Mouse (Mus musculus) MEL (cell line): ENCODE results near the gene Col18a1.

Source experiments
- CTCF ChIP-seq, 3 experiments: IDR thresholded peaks in 2 of 3; conservative IDR thresholded peaks in 1 of 3; 2 replicates each; pipeline ENCODE4 v1.5.1; 2011 to 2012; ENCODE audit warnings: low read length in 3 of 3, low read depth in 2 of 3, mild to moderate bottlenecking in 2 of 3, improper control_type of control experiment in 1 of 3, inconsistent platforms in 1 of 3, mixed read lengths in 1 of 3, moderate library complexity in 1 of 3; ENCODE audit not compliant: control insufficient read depth in 1 of 3, insufficient read depth in 1 of 3, poor library complexity in 1 of 3, severe bottlenecking in 1 of 3
- EP300 ChIP-seq, 2 experiments: IDR thresholded peaks; 2 replicates each; pipeline ENCODE4 v1.6.1; 2011; ENCODE audit warnings: improper control_type of control experiment in 2 of 2, low read length in 2 of 2, low read depth in 1 of 2, mild to moderate bottlenecking in 1 of 2
- MAZ ChIP-seq: IDR thresholded peaks from 2 replicates; pipeline ENCODE4 v1.6.1; 2012; ENCODE audit warnings: low read depth, mild to moderate bottlenecking, inconsistent platforms, low read length, improper control_type of control experiment
- NRF1 ChIP-seq: IDR thresholded peaks from 2 replicates; pipeline ENCODE4 v1.6.1; 2014; ENCODE audit warnings: low read depth, mild to moderate bottlenecking, inconsistent platforms, low read length, improper control_type of control experiment, moderate library complexity; ENCODE audit not compliant: poor library complexity, insufficient read depth, severe bottlenecking
- POLR2AphosphoS5 ChIP-seq: IDR thresholded peaks from 2 replicates; pipeline ENCODE4 v1.6.1; 2012; ENCODE audit warnings: low read depth, borderline replicate concordance, mild to moderate bottlenecking, inconsistent platforms, low read length, moderate library complexity, mixed read lengths
- TAL1 ChIP-seq: IDR thresholded peaks from 2 replicates; pipeline ENCODE4 v1.6.1; 2012; ENCODE audit warnings: mild to moderate bottlenecking, inconsistent platforms, low read length, moderate library complexity, mixed read lengths
- TCF12 ChIP-seq: IDR thresholded peaks from 2 replicates; pipeline ENCODE4 v1.6.1; 2014; ENCODE audit warnings: low read depth, mild to moderate bottlenecking, inconsistent platforms, low read length, improper control_type of control experiment, moderate library complexity

GRCm38 (mm10) chr10:77157245-77158019 is 8.9 kb downstream of the Col18a1 start:
- peak; percentile 53; the same call in 1 of the 2 replicates for TF ChIP-seq TAL1
- TF ChIP-seq MAZ: no peak
- peak; percentile 88 for TF ChIP-seq TCF12
- no peak for TF ChIP-seq NRF1
- TF ChIP-seq CTCF (IDR thresholded peaks at IDR 0.05 in 2 of 3, conservative IDR thresholded peaks at IDR 0.05 in 1 of 3; ENCODE audit: control insufficient read depth in 1 of 3, insufficient read depth in 1 of 3, low read depth in 2 of 3, low read length in 3 of 3, poor library complexity in 1 of 3, severe bottlenecking in 1 of 3): no peak
- no peak for TF ChIP-seq POLR2AphosphoS5
- peak; percentile 54 to 66; a peak in 3 of 4 replicates for TF ChIP-seq EP300 (IDR thresholded peaks at IDR 0.05; ENCODE audit: low read depth in 1 of 2, low read length in 2 of 2)
